Mouse (Mus musculus) gastrocnemius, adult 18-20 months (tissue): ENCODE data around the gene Slc26a10. TPM values are rescaled to one million over a fixed set of nuclear protein-coding genes. Genes with fewer than 3 reads are reported as not detected.
"Not testable (repeated sequence)": the region's sequence is repeated elsewhere in the genome, so short reads cannot be mapped to it uniquely, and the experiment has no call there.

ENCODE experiments used
- DNase-seq: peaks from one replicate; pipeline ENCODE4 v3.0.0; 2021; ENCODE audit warnings: low spot score
- total RNA-seq, 2 experiments: library from RNA; stranded (reverse); gene quantifications; 2 replicates each; pipeline ENCODE4 v1.2.3; 2021

Slc26a10 gene
- total RNA-seq, 2 experiments from 2014 or later, result 1.6 to 2.9 TPM

- DNase-seq, result no peak
Observed at GRCm38 (mm10) chr10:127164190-127164589, 16.3 kb downstream of the Slc26a10 start.

GRCm38 (mm10) chr10:127162771-127163261 lies 17.6 kb downstream of the Slc26a10 start:
- not testable (repeated sequence) for DNase-seq

GRCm38 (mm10) chr10:127160728-127161127 lies 19.7 kb downstream of the Slc26a10 start:
- DNase-seq, result no peak

GRCm38 (mm10) chr10:127160081-127160480 lies 20.4 kb downstream of the Slc26a10 start:
- no peak for DNase-seq

GRCm38 (mm10) chr10:127158471-127158870 lies 22.0 kb downstream of the Slc26a10 start:
- no peak for DNase-seq

- DNase-seq, result no peak
Observed at GRCm38 (mm10) chr10:127156511-127156910, 23.9 kb downstream of the Slc26a10 start.

GRCm38 (mm10) chr10:127156089-127156488 lies 24.4 kb downstream of the Slc26a10 start:
- DNase-seq, result no peak

- DNase-seq, result no peak
Observed at GRCm38 (mm10) chr10:127154652-127155051, 25.8 kb downstream of the Slc26a10 start.

- DNase-seq, result no peak
Observed at GRCm38 (mm10) chr10:127154241-127154640, 26.2 kb downstream of the Slc26a10 start.

- no peak for DNase-seq
Observed at GRCm38 (mm10) chr10:127153323-127153722, 27.1 kb downstream of the Slc26a10 start.

- not testable (repeated sequence) for DNase-seq
Observed at GRCm38 (mm10) chr10:127152556-127152955, 27.9 kb downstream of the Slc26a10 start.

- DNase-seq, result not testable (repeated sequence)
Observed at GRCm38 (mm10) chr10:127151233-127151632, 29.2 kb downstream of the Slc26a10 start.

- no peak for DNase-seq
Observed at GRCm38 (mm10) chr10:127150471-127150872, 30.0 kb downstream of the Slc26a10 start.

GRCm38 (mm10) chr10:127147135-127147534 lies 33.3 kb downstream of the Slc26a10 start:
- no peak for DNase-seq

- no peak for DNase-seq
Observed at GRCm38 (mm10) chr10:127145303-127145702, 35.1 kb downstream of the Slc26a10 start.

- no peak for DNase-seq
Observed at GRCm38 (mm10) chr10:127144536-127144935, 35.9 kb downstream of the Slc26a10 start.

GRCm38 (mm10) chr10:127143228-127143627 lies 37.2 kb downstream of the Slc26a10 start:
- DNase-seq, result no peak

GRCm38 (mm10) chr10:127141500-127141899 lies 38.9 kb downstream of the Slc26a10 start:
- DNase-seq, result no peak

GRCm38 (mm10) chr10:127140971-127141370 lies 39.5 kb downstream of the Slc26a10 start:
- DNase-seq, result no peak

- no peak for DNase-seq
Observed at GRCm38 (mm10) chr10:127138328-127139141, 41.9 kb downstream of the Slc26a10 start.

- no peak for DNase-seq
Observed at GRCm38 (mm10) chr10:127137896-127138295, 42.5 kb downstream of the Slc26a10 start.

GRCm38 (mm10) chr10:127136510-127136909 lies 43.9 kb downstream of the Slc26a10 start:
- DNase-seq, result no peak
